Mouse (Mus musculus) neutrophil, adult 59 days (primary cell): ENCODE data around the gene Slc22a12. TPM values are rescaled to one million over a fixed set of nuclear protein-coding genes. Genes with fewer than 3 reads are reported as not detected.

ENCODE experiments used
- total RNA-seq, 2 experiments: library from RNA; stranded (reverse); gene quantifications; 1 replicate in 1 of 2; 2 replicates in 1 of 2; pipeline ENCODE4 v1.2.4; 2023

Gene Slc22a12
- total RNA-seq = not detected

GRCm38 (mm10) chr19:6542367-6543034, at the start of gene Slc22a12:
Gene Slc22a12, minus strand, starts transcription at chr19:6543032.

Other genes with a start within 250 kb of the Slc22a12 start
- gene Cdc42bpg, start 236.6 kb downstream of the Slc22a12 start, total RNA-seq = 10 to 100 TPM; 10.1 to 13.7 TPM
- 10 to 100 TPM; 20.2 to 21.2 TPM for gene Men1, start 208.1 kb downstream of the Slc22a12 start, total RNA-seq
- gene Map4k2, start 201.9 kb downstream of the Slc22a12 start, total RNA-seq = 100 to 1,000 TPM; 393 to 423 TPM
- 100 to 1,000 TPM; 481 to 491 TPM for gene Sf1, start 179.3 kb downstream of the Slc22a12 start, total RNA-seq
- gene Pygm, start 158.6 kb downstream of the Slc22a12 start, total RNA-seq = 1 to 10 TPM; 4.8 to 7.8 TPM
- gene Rasgrp2, start 143.7 kb downstream of the Slc22a12 start, total RNA-seq = 100 to 1,000 TPM; 442 to 453 TPM
- gene Nrxn2, start 124.3 kb downstream of the Slc22a12 start, total RNA-seq = under 1 TPM; 0.18 to 0.71 TPM